Mouse (Mus musculus): ENCODE results near the gene Fmnl2. TPM values are rescaled to one million over a fixed set of nuclear protein-coding genes. Genes with fewer than 3 reads are reported as not detected.

Fmnl2 gene
- polyA plus RNA-seq (2014; fragmentation: Nextera tagmentation; extraction: Ambion mirVana) = 17.2 and 18.1 TPM in 2 replicates

DNA sequence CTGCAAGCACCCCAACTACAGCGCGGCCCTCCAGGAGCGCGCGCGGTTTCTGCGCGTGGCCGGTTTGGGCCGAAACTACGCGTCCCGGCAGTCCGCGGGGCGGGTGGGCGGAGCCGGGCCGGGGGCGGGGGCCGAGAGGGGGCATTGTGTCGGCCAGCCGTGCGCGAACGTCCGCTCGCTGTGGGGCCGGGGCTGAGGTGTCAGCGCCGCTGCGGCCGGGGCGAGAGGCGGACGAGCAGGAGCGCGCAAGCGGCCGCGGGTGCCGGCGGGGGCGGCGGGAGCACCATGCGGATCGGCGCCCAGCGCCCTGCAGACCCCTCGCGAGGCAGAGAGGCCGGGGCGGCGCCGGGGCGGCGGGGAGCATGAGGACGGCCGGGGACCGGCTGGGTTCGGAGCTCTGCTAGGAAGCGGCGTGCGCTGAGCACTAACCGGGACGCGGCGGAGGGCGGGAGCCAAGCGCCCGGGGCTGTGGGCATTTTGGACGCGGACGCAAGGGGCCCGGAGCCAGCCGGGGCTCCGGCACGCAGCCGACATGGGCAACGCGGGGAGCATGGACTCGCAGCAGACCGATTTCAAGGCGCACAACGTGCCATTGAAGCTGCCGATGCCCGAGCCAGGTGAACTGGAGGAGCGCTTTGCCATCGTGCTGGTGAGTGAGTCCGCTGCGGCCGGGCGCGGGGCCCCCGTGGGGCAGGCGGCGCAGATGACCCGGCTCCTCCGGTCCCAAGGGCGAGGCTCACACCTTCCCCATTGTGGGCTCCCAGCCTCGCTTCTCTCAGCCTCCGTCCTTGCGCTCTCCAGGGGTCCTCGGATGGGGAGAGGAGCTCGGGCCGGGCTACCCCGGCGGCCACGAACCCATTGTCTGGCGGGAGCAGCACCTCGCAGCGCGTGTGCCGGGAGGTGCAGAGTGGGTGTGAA lies at the start of gene Fmnl2:
TSS of gene Fmnl2 (plus strand) at position 250 of the 918 bp plus-strand sequence.
- under 1% methylated on average over 111 of the region's 114 CpGs for WGBS
- ATAC-seq (ENCODE audit: low FRiP score, low TSS enrichment) = peak; percentile 93
- DNase-seq = peak; percentile 91
- Histone ChIP-seq H3K9ac (replicated peaks; ENCODE audit: low read length) (peak within 1 kb of the TSS; percentile 79), H3K27ac (replicated peaks; ENCODE audit: low read depth, low read length) (peak within 1 kb of the TSS; percentile 91), H3K4me3 (replicated peaks; ENCODE audit: low read depth, low read length) (peak within 1 kb of the TSS; percentile 85), H3K9me3 (ENCODE audit: control insufficient read depth, low read length) (no peaks in the 10 kb centered on the region), H3K4me2 (ENCODE audit: low read length) (peak within 1 kb of the TSS; percentile 95), H3K27me3 (ENCODE audit: control insufficient read depth, insufficient read depth, low read length) (no peaks in the 10 kb centered on the region), H3K4me1 (ENCODE audit: control insufficient read depth, insufficient read depth, low read length) (peaks cover 32% of the 10 kb centered on the region), H3K36me3 (ENCODE audit: control insufficient read depth, insufficient read depth, low read length) (no peaks in the 10 kb centered on the region)

DNA sequence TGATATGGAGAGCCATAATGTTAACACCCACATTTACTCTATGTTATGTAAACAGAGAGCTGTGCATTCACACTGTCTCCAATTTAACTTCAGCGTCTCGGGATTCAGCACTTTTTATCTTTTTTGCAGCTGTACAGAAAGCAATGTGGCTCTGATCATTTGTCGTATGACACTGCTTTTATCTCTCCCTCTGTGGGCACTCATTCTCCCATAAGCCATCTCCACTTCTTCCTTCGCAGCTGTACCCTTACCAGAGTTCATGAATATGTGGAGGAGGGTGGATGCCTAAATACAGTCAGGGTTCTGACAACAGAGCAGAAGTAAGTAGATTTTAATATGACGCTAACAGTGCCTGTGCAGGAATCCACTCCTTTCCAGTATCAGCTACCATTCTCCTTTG lies 47.7 kb upstream of the Fmnl2 start:
- Histone ChIP-seq H3K4me1 (ENCODE audit: control insufficient read depth, insufficient read depth, low read length) (no peaks in the 10 kb centered on the region), H3K4me3 (replicated peaks; ENCODE audit: low read depth, low read length) (no peak overlapping the region), H3K36me3 (ENCODE audit: control insufficient read depth, insufficient read depth, low read length) (no peaks in the 10 kb centered on the region), H3K9ac (replicated peaks; ENCODE audit: low read length) (no peak overlapping the region), H3K27me3 (ENCODE audit: control insufficient read depth, insufficient read depth, low read length) (no peaks in the 10 kb centered on the region), H3K27ac (replicated peaks; ENCODE audit: low read depth, low read length) (no peak overlapping the region), H3K4me2 (ENCODE audit: low read length) (no peak overlapping the region), H3K9me3 (ENCODE audit: control insufficient read depth, low read length) (no peaks in the 10 kb centered on the region)
- WGBS = 84% methylated on average over 5 of the region's 5 CpGs
- no peak for DNase-seq
- ATAC-seq (ENCODE audit: low FRiP score, low TSS enrichment) = no peak

DNA sequence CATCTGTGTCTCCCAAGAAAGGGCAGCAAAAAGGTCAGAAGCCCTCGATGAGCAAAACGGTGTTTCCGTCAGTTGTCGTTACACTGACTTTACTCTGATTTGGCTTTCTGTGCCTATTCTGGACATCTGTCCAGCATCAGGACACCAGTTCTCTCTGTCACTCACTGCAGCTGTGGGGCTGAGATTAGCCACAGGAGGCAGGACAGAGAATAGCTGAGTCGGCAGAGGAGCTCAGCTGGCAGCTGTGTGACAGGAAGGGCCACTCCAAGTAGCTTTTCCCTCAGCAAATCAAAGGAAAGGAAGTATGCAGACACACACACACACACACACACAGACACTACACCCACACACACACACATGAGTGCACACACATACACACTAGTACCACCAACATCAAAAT lies 46.0 kb upstream of the Fmnl2 start:
- no peak overlapping the region for H3K9ac ChIP-seq (replicated peaks; ENCODE audit: low read length)
- DNase-seq = peak; percentile 32
- WGBS = 36% methylated on average over 5 of the region's 5 CpGs

DNA sequence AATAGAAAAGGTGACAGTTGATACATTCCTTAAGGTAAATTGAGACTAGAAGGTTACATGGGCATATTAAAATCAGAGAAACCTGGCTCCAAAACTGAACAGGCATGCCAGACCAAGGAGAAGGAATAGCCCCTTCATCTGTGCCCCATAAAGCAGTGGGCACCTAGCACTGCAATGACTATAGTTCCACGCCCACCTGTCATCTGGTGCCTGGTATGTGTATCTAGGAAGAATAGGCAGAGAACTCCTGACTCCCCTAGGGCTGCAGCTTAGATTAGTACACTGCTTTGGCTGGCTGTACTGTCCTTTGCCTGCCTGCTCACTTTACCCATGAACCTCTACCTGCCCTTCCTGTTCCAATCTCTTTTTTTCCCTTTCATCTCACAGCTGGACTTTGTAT lies 40.3 kb upstream of the Fmnl2 start:
- WGBS = 82% methylated on average over 1 of the region's 1 CpGs
- ATAC-seq (ENCODE audit: low FRiP score, low TSS enrichment) = no peak
- Histone ChIP-seq H3K4me3 (replicated peaks; ENCODE audit: low read depth, low read length) (no peak overlapping the region), H3K9me3 (ENCODE audit: control insufficient read depth, low read length) (no peaks in the 10 kb centered on the region), H3K9ac (replicated peaks; ENCODE audit: low read length) (no peak overlapping the region), H3K27ac (replicated peaks; ENCODE audit: low read depth, low read length) (no peak overlapping the region), H3K27me3 (ENCODE audit: control insufficient read depth, insufficient read depth, low read length) (no peaks in the 10 kb centered on the region), H3K36me3 (ENCODE audit: control insufficient read depth, insufficient read depth, low read length) (no peaks in the 10 kb centered on the region), H3K4me2 (ENCODE audit: low read length) (no peak overlapping the region), H3K4me1 (ENCODE audit: control insufficient read depth, insufficient read depth, low read length) (no peaks in the 10 kb centered on the region)
- no peak for DNase-seq

More for the DNA sequence above, 46.0 kb upstream of the Fmnl2 start:
- H3K4me3 ChIP-seq (replicated peaks; ENCODE audit: low read depth, low read length) = no peak overlapping the region
- no peaks in the 10 kb centered on the region for H3K36me3 ChIP-seq (ENCODE audit: control insufficient read depth, insufficient read depth, low read length)
- no peak overlapping the region for H3K27ac ChIP-seq (replicated peaks; ENCODE audit: low read depth, low read length)
- H3K4me1 ChIP-seq (ENCODE audit: control insufficient read depth, insufficient read depth, low read length) = no peaks in the 10 kb centered on the region
- no peak overlapping the region for H3K4me2 ChIP-seq (ENCODE audit: low read length)
- no peaks in the 10 kb centered on the region for H3K27me3 ChIP-seq (ENCODE audit: control insufficient read depth, insufficient read depth, low read length)
- ATAC-seq (ENCODE audit: low FRiP score, low TSS enrichment) = no peak
- H3K9me3 ChIP-seq (ENCODE audit: control insufficient read depth, low read length) = no peaks in the 10 kb centered on the region

DNA sequence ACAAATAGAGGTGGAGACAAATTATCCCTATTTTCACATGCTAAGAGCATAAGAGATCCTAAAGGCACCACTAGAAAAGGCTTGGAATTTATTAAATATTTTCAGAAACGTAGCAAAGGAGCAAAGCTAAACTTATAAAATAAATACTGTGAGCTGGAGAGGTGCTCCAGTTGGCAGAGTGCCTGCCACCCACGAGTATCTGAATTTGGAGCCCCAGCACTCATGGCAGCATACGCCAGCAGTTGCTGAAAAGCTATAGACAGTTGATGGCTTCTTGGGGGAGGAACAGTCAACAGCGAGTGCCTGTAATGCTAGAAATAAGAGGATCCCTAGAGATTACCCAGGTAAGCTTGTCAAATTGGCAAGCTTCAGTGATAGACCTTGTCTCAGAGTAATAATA lies 38.7 kb upstream of the Fmnl2 start:
- ATAC-seq (ENCODE audit: low FRiP score, low TSS enrichment) (no peak), DNase-seq (no peak)
- no peaks in the 10 kb centered on the region for H3K36me3 ChIP-seq (ENCODE audit: control insufficient read depth, insufficient read depth, low read length)
- no peak overlapping the region for H3K4me3 ChIP-seq (replicated peaks; ENCODE audit: low read depth, low read length)
- H3K4me1 ChIP-seq (ENCODE audit: control insufficient read depth, insufficient read depth, low read length) = no peaks in the 10 kb centered on the region
- no peak overlapping the region for H3K4me2 ChIP-seq (ENCODE audit: low read length)
- H3K27me3 ChIP-seq (ENCODE audit: control insufficient read depth, insufficient read depth, low read length) = no peaks in the 10 kb centered on the region
- 87% methylated on average over 4 of the region's 4 CpGs for WGBS
- H3K9ac ChIP-seq (replicated peaks; ENCODE audit: low read length) = no peak overlapping the region
- no peak overlapping the region for H3K27ac ChIP-seq (replicated peaks; ENCODE audit: low read depth, low read length)
- no peaks in the 10 kb centered on the region for H3K9me3 ChIP-seq (ENCODE audit: control insufficient read depth, low read length)

DNA sequence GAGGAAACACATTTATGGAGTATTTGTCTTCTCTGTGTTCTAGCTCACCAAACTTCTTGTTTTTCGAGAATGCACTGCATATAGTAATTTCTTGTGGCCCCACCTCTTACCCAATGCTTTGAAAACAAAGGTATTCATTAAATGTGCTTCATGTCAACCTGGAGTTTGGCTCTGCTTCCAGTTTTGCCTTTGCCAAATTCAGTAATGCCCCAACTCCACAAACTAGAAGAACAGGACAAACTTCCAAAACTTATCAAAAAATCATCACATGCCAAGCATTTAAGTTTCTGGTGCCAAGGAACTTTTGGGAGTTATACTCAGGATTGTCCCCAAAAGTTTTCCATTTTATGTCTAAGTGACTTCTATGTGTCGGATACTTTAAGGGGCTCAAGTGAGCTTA lies 35.4 kb upstream of the Fmnl2 start:
- no peak overlapping the region for H3K27ac ChIP-seq (replicated peaks; ENCODE audit: low read depth, low read length)
- no peaks in the 10 kb centered on the region for H3K36me3 ChIP-seq (ENCODE audit: control insufficient read depth, insufficient read depth, low read length)
- WGBS = 86% methylated on average over 2 of the region's 2 CpGs
- no peaks in the 10 kb centered on the region for H3K4me1 ChIP-seq (ENCODE audit: control insufficient read depth, insufficient read depth, low read length)
- H3K4me2 ChIP-seq (ENCODE audit: low read length) = no peak overlapping the region
- H3K9me3 ChIP-seq (ENCODE audit: control insufficient read depth, low read length) = no peaks in the 10 kb centered on the region
- ATAC-seq (ENCODE audit: low FRiP score, low TSS enrichment) (no peak), DNase-seq (no peak)
- no peak overlapping the region for H3K4me3 ChIP-seq (replicated peaks; ENCODE audit: low read depth, low read length)
- H3K9ac ChIP-seq (replicated peaks; ENCODE audit: low read length) = no peak overlapping the region
- H3K27me3 ChIP-seq (ENCODE audit: control insufficient read depth, insufficient read depth, low read length) = no peaks in the 10 kb centered on the region

DNA sequence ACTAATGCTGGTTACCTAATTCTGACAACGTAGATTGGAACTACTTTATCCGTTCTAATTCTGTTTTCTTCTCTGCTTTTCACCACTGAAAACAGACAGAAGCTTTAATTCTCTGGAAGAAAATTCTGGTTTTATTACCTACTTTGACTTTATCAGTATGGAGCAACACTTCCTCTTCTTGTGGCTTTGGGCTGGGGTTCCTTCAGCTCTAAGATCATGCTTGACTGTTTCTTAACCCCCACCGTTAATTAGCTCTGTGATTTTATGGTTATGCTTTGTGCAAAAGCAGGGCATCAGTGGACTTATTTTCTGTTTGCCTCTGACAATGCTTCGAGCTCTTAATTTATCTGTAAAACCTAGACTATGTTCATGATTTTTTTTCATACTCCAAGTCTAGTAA lies 29.6 kb upstream of the Fmnl2 start:
- Histone ChIP-seq H3K27me3 (ENCODE audit: control insufficient read depth, insufficient read depth, low read length) (no peaks in the 10 kb centered on the region), H3K9me3 (ENCODE audit: control insufficient read depth, low read length) (no peaks in the 10 kb centered on the region), H3K4me2 (ENCODE audit: low read length) (no peak overlapping the region), H3K27ac (replicated peaks; ENCODE audit: low read depth, low read length) (no peak overlapping the region), H3K4me3 (replicated peaks; ENCODE audit: low read depth, low read length) (no peak overlapping the region), H3K4me1 (ENCODE audit: control insufficient read depth, insufficient read depth, low read length) (no peaks in the 10 kb centered on the region), H3K9ac (replicated peaks; ENCODE audit: low read length) (no peak overlapping the region), H3K36me3 (ENCODE audit: control insufficient read depth, insufficient read depth, low read length) (no peaks in the 10 kb centered on the region)
- 94% methylated on average over 4 of the region's 4 CpGs for WGBS
- ATAC-seq (ENCODE audit: low FRiP score, low TSS enrichment) (no peak), DNase-seq (no peak)

DNA sequence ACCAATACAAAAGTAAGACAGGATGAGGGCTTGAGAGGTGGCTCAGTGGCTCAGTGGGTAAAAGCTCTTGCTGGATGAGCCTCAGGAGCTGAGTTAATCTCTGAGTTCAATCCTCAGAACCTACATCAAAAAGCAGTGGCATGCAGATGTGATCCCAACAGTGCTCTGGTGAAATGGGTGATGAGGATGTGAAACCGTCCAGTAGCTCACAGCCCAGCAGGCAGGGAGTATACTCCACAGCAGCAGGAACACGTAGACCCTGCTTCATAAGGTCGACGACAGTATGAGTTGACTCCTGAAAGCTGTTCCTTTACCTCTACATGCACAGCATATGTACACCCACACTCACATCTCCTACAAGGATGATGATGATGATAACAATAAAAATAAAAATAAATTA lies 27.1 kb upstream of the Fmnl2 start:
- WGBS = 90% methylated on average over 4 of the region's 4 CpGs
- no peak overlapping the region for H3K4me2 ChIP-seq (ENCODE audit: low read length)
- H3K4me3 ChIP-seq (replicated peaks; ENCODE audit: low read depth, low read length) = no peak overlapping the region
- no peaks in the 10 kb centered on the region for H3K4me1 ChIP-seq (ENCODE audit: control insufficient read depth, insufficient read depth, low read length)
- DNase-seq (no peak), ATAC-seq (ENCODE audit: low FRiP score, low TSS enrichment) (no peak)
- H3K27me3 ChIP-seq (ENCODE audit: control insufficient read depth, insufficient read depth, low read length) = no peaks in the 10 kb centered on the region
- no peaks in the 10 kb centered on the region for H3K36me3 ChIP-seq (ENCODE audit: control insufficient read depth, insufficient read depth, low read length)
- H3K27ac ChIP-seq (replicated peaks; ENCODE audit: low read depth, low read length) = no peak overlapping the region
- H3K9ac ChIP-seq (replicated peaks; ENCODE audit: low read length) = no peak overlapping the region
- H3K9me3 ChIP-seq (ENCODE audit: control insufficient read depth, low read length) = no peaks in the 10 kb centered on the region

DNA sequence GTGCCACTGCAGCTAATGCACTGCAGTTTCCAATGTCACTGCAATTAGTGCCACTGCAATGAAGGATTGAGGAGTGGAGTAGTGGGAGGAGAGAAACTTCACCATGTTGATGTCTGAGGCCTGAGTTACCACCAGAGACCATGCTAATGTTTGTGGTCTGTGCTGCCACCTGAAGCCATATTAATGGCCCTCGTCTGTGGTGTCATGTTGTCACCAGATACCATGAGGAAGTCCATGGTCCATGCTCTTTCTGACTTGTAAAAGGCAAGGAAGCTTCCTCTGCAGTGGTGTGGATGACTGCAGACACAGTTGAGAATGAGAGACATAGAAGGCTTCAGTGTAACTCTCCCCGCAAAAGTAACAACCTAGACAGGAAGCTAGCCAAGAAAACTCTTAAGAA lies 26.1 kb upstream of the Fmnl2 start:
- WGBS = 93% methylated on average over 2 of the region's 2 CpGs
- H3K9me3 ChIP-seq (ENCODE audit: control insufficient read depth, low read length) = no peaks in the 10 kb centered on the region
- no peak for ATAC-seq (ENCODE audit: low FRiP score, low TSS enrichment)

More for the DNA sequence above, 26.1 kb upstream of the Fmnl2 start:
- no peak overlapping the region for H3K4me2 ChIP-seq (ENCODE audit: low read length)
- DNase-seq = no peak
- no peak overlapping the region for H3K9ac ChIP-seq (replicated peaks; ENCODE audit: low read length)
- no peaks in the 10 kb centered on the region for H3K27me3 ChIP-seq (ENCODE audit: control insufficient read depth, insufficient read depth, low read length)
- no peak overlapping the region for H3K4me3 ChIP-seq (replicated peaks; ENCODE audit: low read depth, low read length)
- H3K27ac ChIP-seq (replicated peaks; ENCODE audit: low read depth, low read length) = no peak overlapping the region
- no peaks in the 10 kb centered on the region for H3K36me3 ChIP-seq (ENCODE audit: control insufficient read depth, insufficient read depth, low read length)
- H3K4me1 ChIP-seq (ENCODE audit: control insufficient read depth, insufficient read depth, low read length) = no peaks in the 10 kb centered on the region
